Mouse (Mus musculus) cerebellum, adult 8-10 months (tissue): ENCODE measurements around the gene Elovl6.

ENCODE experiments used
- DNase-seq: peaks from one replicate; pipeline ENCODE4 v3.0.0; 2022

Elovl6 gene

GRCm38 (mm10) chr3:129612311-129613097 lies 80.3 kb downstream of the Elovl6 start:
- no peak for DNase-seq

GRCm38 (mm10) chr3:129613756-129614155 lies 81.6 kb downstream of the Elovl6 start:
- DNase-seq: no peak

GRCm38 (mm10) chr3:129614216-129614615 lies 82.1 kb downstream of the Elovl6 start:
- DNase-seq: no peak

- DNase-seq: no peak
Observed at GRCm38 (mm10) chr3:129617450-129617849, 85.3 kb downstream of the Elovl6 start.

GRCm38 (mm10) chr3:129619194-129619775 lies 87.1 kb downstream of the Elovl6 start:
- DNase-seq: no peak

GRCm38 (mm10) chr3:129620802-129621201 lies 88.6 kb downstream of the Elovl6 start:
- DNase-seq: no peak

- DNase-seq: no peak
Observed at GRCm38 (mm10) chr3:129621255-129621654, 89.1 kb downstream of the Elovl6 start.

GRCm38 (mm10) chr3:129622120-129622519 lies 90.0 kb downstream of the Elovl6 start:
- no peak for DNase-seq

- DNase-seq: no peak
Observed at GRCm38 (mm10) chr3:129622705-129623104, 90.5 kb downstream of the Elovl6 start.

GRCm38 (mm10) chr3:129624193-129624805 lies 92.1 kb downstream of the Elovl6 start:
- DNase-seq: no peak

- no peak for DNase-seq
Observed at GRCm38 (mm10) chr3:129627281-129627680, 95.1 kb downstream of the Elovl6 start.

GRCm38 (mm10) chr3:129631018-129631417 lies 98.9 kb downstream of the Elovl6 start:
- no peak for DNase-seq

GRCm38 (mm10) chr3:129631857-129632256 lies 99.7 kb downstream of the Elovl6 start:
- no peak for DNase-seq

GRCm38 (mm10) chr3:129633518-129633917 lies 101.4 kb downstream of the Elovl6 start:
- no peak for DNase-seq

GRCm38 (mm10) chr3:129634260-129634901 lies 102.2 kb downstream of the Elovl6 start:
- peak; percentile 27 for DNase-seq

GRCm38 (mm10) chr3:129637446-129637845 lies 105.3 kb downstream of the Elovl6 start:
- DNase-seq: no peak

- DNase-seq: no peak
Observed at GRCm38 (mm10) chr3:129639701-129640100, 107.5 kb downstream of the Elovl6 start.

GRCm38 (mm10) chr3:129640211-129641000 lies 108.3 kb downstream of the Elovl6 start:
- DNase-seq: no peak

GRCm38 (mm10) chr3:129641621-129642020 lies 109.5 kb downstream of the Elovl6 start:
- no peak for DNase-seq

GRCm38 (mm10) chr3:129645409-129645808 lies 113.3 kb downstream of the Elovl6 start:
- DNase-seq: no peak

- DNase-seq: no peak
Observed at GRCm38 (mm10) chr3:129646781-129647180, 114.6 kb downstream of the Elovl6 start.

- no peak for DNase-seq
Observed at GRCm38 (mm10) chr3:129647312-129647711, 115.2 kb downstream of the Elovl6 start.

- no peak for DNase-seq
Observed at GRCm38 (mm10) chr3:129648598-129648997, 116.4 kb downstream of the Elovl6 start.
